Mouse (Mus musculus) spleen, adult 2 months (tissue): ENCODE measurements around the gene Ubald2. TPM values are rescaled to one million over a fixed set of nuclear protein-coding genes. Genes with fewer than 3 reads are reported as not detected.

Experiments used
- DNase-seq, 2 experiments: peaks; one replicate each; pipeline versions ENCODE4 v3.0.0 to v3.0.0-alpha.2; 2012 to 2021; ENCODE audit warnings: low spot score in 2 of 2, low read depth in 1 of 2
- H3K27ac ChIP-seq: fragments of 200-500 bp; 2 replicates; pipeline ENCODE4 v1.5.1; 2012; ENCODE audit warnings: low read length, inconsistent platforms; ENCODE audit not compliant: insufficient read depth
- H3K27me3 ChIP-seq: fragments of 200-500 bp; 2 replicates; pipeline ENCODE4 v1.6.1; 2012; ENCODE audit warnings: mild to moderate bottlenecking, moderate library complexity, low read length, inconsistent platforms; ENCODE audit not compliant: control insufficient read depth, insufficient read depth
- H3K36me3 ChIP-seq: fragments of 200-500 bp; 2 replicates; pipeline ENCODE4 v1.6.1; 2012; ENCODE audit warnings: mild to moderate bottlenecking, low read length, inconsistent platforms; ENCODE audit not compliant: control insufficient read depth, insufficient read depth
- H3K4me1 ChIP-seq: fragments of 200-500 bp; 2 replicates; pipeline ENCODE4 v1.6.1; 2011; ENCODE audit warnings: inconsistent platforms; ENCODE audit not compliant: control insufficient read depth, insufficient read depth, insufficient read length
- H3K4me3 ChIP-seq: fragments of 200-500 bp; 2 replicates; pipeline ENCODE4 v1.5.1; 2011; ENCODE audit warnings: mild to moderate bottlenecking, inconsistent platforms; ENCODE audit not compliant: insufficient read depth, insufficient read length; ENCODE audit errors: extremely low read depth
- CTCF ChIP-seq: fragments of 200-500 bp; IDR thresholded peaks from 2 replicates; pipeline ENCODE4 v1.5.1; 2011; ENCODE audit warnings: mild to moderate bottlenecking, inconsistent platforms; ENCODE audit not compliant: insufficient read depth, insufficient read length, insufficient replicate concordance; ENCODE audit errors: extremely low read depth
- POLR2A ChIP-seq: fragments of 200-500 bp; IDR thresholded peaks from 2 replicates; pipeline ENCODE4 v1.6.1; 2011; ENCODE audit warnings: low read depth, low read length, inconsistent platforms
- WGBS: fragments of 180-500 bp; shearing (Covaris S2); methylation state at CpG from one replicate; pipeline ENCODE4 v1.1.7; 2018; 5-methylcytosine and 5-hydroxymethylcytosine counted together
- polyA plus RNA-seq: library from polyadenylated mRNA; depleted of rRNA; stranded (reverse); fragments of >200 nt; gene quantifications from 2 replicates; pipeline ENCODE4 v1.2.3, GENCODE M21; 2012

The Ubald2 gene
- polyA plus RNA-seq, 1 experiment: 152 TPM

DNA sequence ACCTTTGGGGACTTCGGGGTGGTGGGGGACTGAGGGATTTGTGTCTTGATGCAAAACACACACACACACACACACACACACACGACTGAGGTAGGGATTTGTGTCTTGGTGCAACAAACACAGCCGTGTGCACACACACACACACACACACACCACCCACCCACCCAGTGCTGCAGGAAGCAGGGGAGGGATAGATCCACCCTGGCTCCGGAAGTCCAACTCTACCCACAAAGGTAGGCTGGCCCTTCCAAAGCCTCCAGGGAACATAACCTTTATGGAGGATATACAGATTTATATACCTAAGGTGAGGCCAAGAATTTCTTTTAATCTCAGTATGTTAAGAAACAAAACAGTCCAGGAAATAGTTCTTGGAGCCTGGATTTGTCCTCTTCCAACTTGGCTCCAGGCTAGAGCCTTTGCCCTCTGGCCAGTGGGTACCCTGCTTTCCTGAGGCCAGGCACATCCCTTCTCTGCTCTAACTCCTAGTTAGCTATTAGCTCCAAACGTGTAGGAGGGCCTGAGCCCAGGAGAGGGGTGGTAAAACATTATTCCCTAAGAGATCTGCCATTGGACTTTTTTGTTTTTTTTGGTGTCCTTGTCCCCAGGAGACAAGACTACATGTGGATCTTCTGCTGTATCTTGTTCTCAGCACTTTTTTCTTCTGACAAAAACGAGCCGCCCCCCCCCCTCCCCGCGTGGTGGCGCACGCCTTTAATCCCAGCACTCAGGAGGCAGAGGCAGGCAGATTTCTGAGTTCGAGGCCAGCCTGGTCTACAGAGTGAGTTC lies 1.3 kb downstream of the Ubald2 start:
- Histone ChIP-seq H3K36me3 (peaks cover 10% of the 10 kb centered on the region), H3K27me3 (no peaks in the 10 kb centered on the region), H3K27ac (peak overlapping the region; percentile 91), H3K4me1 (peaks cover 27% of the 10 kb centered on the region; the same call in 1 of the 2 replicates), H3K4me3 (peak overlapping the region; percentile 92)
- TF ChIP-seq POLR2A: no peak
- no peak for TF ChIP-seq CTCF
- DNase-seq: no peak
- 44% methylated on average over 12 of the region's 12 CpGs for WGBS

DNA sequence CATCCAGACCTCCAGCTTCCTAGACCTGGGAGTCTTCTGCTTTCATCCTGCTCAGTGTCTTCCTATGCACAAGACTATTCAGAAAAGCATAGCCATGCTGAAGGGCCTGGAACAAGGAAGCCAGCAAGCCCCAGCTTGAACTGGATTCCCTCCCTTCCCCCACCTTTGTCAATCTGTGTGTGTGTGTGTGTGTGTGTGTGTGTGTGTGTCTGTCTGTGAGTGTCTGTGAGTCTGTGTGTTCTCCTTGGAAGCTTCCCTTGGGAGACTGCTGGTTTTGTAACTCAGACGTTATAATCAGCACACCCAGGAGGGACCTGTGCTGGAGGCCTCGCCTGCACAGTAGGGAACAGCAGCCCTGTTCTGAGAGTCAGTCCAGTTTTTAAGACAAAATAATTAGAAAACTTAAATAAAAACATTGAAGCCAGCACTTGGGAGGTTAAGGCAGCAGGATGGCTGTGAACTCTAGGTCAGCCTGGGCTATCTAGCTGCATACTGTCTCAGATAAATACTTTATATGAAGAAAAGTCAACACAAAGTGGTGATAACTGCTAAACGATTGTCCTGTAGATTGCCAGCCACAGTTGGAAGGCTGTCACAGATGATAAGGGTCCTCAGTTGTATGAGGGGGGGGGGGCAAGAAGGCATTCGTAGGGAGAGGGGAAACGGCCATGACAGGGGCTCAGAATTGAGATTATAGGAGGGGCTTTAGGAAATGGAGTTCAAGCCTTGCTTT lies 2.3 kb downstream of the Ubald2 start:
- Histone ChIP-seq H3K4me1 (peaks cover 22% of the 10 kb centered on the region; the same call in 1 of the 2 replicates), H3K36me3 (peaks cover 10% of the 10 kb centered on the region), H3K4me3 (no peak overlapping the region), H3K27me3 (no peaks in the 10 kb centered on the region), H3K27ac (peak overlapping the region; percentile 56)
- 37% methylated on average over 5 of the region's 5 CpGs for WGBS
- no peak for TF ChIP-seq CTCF
- TF ChIP-seq POLR2A: no peak
- DNase-seq: no peak

DNA sequence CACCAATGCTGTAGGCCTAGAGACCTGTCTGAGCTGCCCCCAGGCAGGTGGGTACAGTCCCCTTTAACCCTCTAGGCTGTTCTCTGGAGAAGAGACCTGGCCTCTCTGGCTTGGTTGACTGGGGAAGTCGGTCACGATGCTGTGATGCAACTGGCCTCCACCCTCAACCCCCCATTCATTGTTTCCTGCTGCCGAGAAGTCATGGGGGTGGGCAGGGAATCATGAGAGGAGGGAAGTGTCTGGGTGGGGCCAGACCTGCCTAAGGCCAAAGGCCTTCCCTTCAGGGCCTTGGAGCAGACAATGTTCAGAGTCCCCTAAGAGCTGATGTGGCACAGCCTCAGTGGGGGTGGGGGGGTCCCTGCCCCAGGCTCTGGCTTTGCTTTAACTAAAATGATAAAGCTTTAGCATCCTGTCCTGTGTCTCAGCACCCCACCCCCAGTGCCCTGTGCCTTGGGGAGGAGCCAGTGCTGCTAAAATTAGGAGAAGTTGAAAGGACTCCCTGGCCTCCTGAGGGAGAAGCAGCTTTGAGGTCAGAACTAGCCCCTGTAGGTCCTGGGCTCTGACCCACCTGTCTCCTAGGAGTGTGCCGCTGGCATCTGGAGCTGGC lies 2.9 kb downstream of the Ubald2 start:
- TF ChIP-seq CTCF (no peak), POLR2A (no peak)
- peaks cover 22% of the 10 kb centered on the region; the same call in 1 of the 2 replicates for H3K4me1 ChIP-seq
- peak overlapping the region; percentile 34 for H3K27ac ChIP-seq
- no peak overlapping the region for H3K4me3 ChIP-seq
- peak in 1 of 2 experiments; percentile 18 for DNase-seq
- no peaks in the 10 kb centered on the region for H3K27me3 ChIP-seq
- WGBS: 19% methylated on average over 4 of the region's 4 CpGs
- peaks cover 10% of the 10 kb centered on the region for H3K36me3 ChIP-seq

DNA sequence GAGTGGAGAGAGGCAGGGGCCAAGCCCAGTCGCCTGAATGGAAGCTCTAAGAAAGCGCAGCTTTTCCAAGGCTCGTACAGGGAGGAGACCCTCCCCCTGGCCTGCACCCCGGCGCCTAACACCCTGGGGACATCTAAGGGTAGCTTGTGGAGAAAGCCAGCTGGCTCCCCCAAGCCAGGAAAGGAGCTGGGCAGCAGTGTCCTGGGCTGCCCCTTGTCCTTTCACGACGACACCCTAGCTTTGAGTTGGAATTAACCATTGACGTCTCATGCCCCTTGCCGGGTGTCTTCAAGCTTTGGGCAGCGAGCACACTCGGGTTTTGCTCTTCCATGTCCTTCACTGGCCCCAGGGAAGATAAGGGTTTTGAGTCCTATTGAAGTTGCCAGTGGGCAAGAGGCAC lies 3.6 kb downstream of the Ubald2 start:
- no peaks in the 10 kb centered on the region for H3K27me3 ChIP-seq
- H3K4me3 ChIP-seq: no peak overlapping the region
- DNase-seq: no peak
- 91% methylated on average over 11 of the region's 11 CpGs for WGBS
- TF ChIP-seq CTCF (no peak), POLR2A (no peak)
- H3K4me1 ChIP-seq: peaks cover 22% of the 10 kb centered on the region; the same call in 1 of the 2 replicates
- H3K36me3 ChIP-seq: peaks cover 10% of the 10 kb centered on the region
- H3K27ac ChIP-seq: peak overlapping the region; percentile 34

- 50% methylated on average over 19 of the region's 19 CpGs for WGBS
Observed at GRCm38 (mm10) chr11:116439269-116440240, 5.7 kb downstream of the Ubald2 start.

More at GRCm38 (mm10) chr11:116439269-116440240, 5.7 kb downstream of the Ubald2 start:
- Histone ChIP-seq H3K36me3 (peaks cover 10% of the 10 kb centered on the region), H3K4me1 (peaks cover 22% of the 10 kb centered on the region; the same call in 1 of the 2 replicates), H3K27me3 (no peaks in the 10 kb centered on the region), H3K4me3 (no peak overlapping the region), H3K27ac (peak overlapping the region; percentile 69)
- peak in 1 of 2 experiments; percentile 40 for DNase-seq
- TF ChIP-seq CTCF (no peak), POLR2A (no peak)
